Mouse (Mus musculus) hindbrain, embryonic 11.5 days (tissue): ENCODE data around the gene Stxbp4. TPM values are rescaled to one million over a fixed set of nuclear protein-coding genes. Genes with fewer than 3 reads are reported as not detected.

Experiments
- ATAC-seq: fragments of 200-750 bp; cut with Nextera tagmentation; 2 replicates; pipeline ENCODE4 v1.8.0; 2017; ENCODE audit warnings: mild to moderate bottlenecking, moderate TSS enrichment, moderate library complexity; ENCODE audit not compliant: low FRiP score
- DNase-seq: peaks from one replicate; pipeline ENCODE4 v3.0.0-alpha.2; 2015; ENCODE audit warnings: low spot score
- H3K27ac ChIP-seq: fragments of 300-500 bp; sonication (generic); 2 replicates; pipeline ENCODE4 v1.5.1; 2014; ENCODE audit warnings: mild to moderate bottlenecking, low read depth, low read length
- H3K27me3 ChIP-seq: fragments of 300-500 bp; sonication (generic); 2 replicates; pipeline ENCODE4 v1.6.1; 2014; ENCODE audit warnings: mild to moderate bottlenecking, low read length, moderate library complexity, mixed read lengths; ENCODE audit not compliant: control insufficient read depth, insufficient read depth
- H3K36me3 ChIP-seq: fragments of 300-500 bp; sonication (generic); 2 replicates; pipeline ENCODE4 v1.6.1; 2014; ENCODE audit warnings: mild to moderate bottlenecking, low read length, moderate library complexity, mixed read lengths; ENCODE audit not compliant: control insufficient read depth, insufficient read depth
- H3K4me1 ChIP-seq: fragments of 300-500 bp; sonication (generic); replicated peaks from 2 replicates; pipeline ENCODE4 v1.6.1; 2014; ENCODE audit warnings: low read length, mixed read lengths; ENCODE audit not compliant: control insufficient read depth, insufficient read depth
- H3K4me2 ChIP-seq: fragments of 300-500 bp; sonication (generic); replicated peaks from 2 replicates; pipeline ENCODE4 v1.6.1; 2014; ENCODE audit warnings: mild to moderate bottlenecking, low read depth, low read length
- H3K4me3 ChIP-seq: fragments of 300-500 bp; sonication (generic); 2 replicates; pipeline ENCODE4 v1.5.1; 2014; ENCODE audit warnings: low read depth, low read length
- H3K9ac ChIP-seq: fragments of 300-500 bp; sonication (generic); 2 replicates; pipeline ENCODE4 v1.6.1; 2014; ENCODE audit warnings: low read depth, low read length
- H3K9me3 ChIP-seq: fragments of 300-500 bp; sonication (generic); 2 replicates; pipeline ENCODE4 v1.6.1; 2016; ENCODE audit warnings: low read length; ENCODE audit not compliant: control insufficient read depth
- WGBS: fragments of 180-500 bp; shearing (Covaris S2); extraction: QIAGEN DNeasy Blood & Tissue Kit; methylation state at CpG from one replicate; pipeline ENCODE4 v1.1.7; 2014; 5-methylcytosine and 5-hydroxymethylcytosine counted together
- polyA plus RNA-seq: library from polyadenylated mRNA; unstranded; fragments of >200 nt; fragmentation: Nextera tagmentation; extraction: Ambion mirVana; gene quantifications from 2 replicates; pipeline ENCODE4 v1.2.1, GENCODE M21; 2014

Stxbp4 gene
- polyA plus RNA-seq, 1 experiment from 2014 or later, result 43.5 TPM

GRCm38 (mm10) chr11:90440851-90441250 is 197.0 kb downstream of the Stxbp4 start:
- 81% methylated on average over 3 of the region's 3 CpGs for WGBS
- H3K36me3 ChIP-seq, result no peaks in the 10 kb centered on the region
- H3K4me3 ChIP-seq, result no peak overlapping the region
- no peaks in the 10 kb centered on the region for H3K27me3 ChIP-seq
- no peak for DNase-seq
- no peaks in the 10 kb centered on the region for H3K4me1 ChIP-seq
- H3K27ac ChIP-seq, result no peak overlapping the region
- no peak for ATAC-seq
- H3K9ac ChIP-seq, result no peak overlapping the region
- no peaks in the 10 kb centered on the region for H3K9me3 ChIP-seq
- H3K4me2 ChIP-seq, result no peak overlapping the region

GRCm38 (mm10) chr11:90438768-90439167 is 199.1 kb downstream of the Stxbp4 start:
- WGBS, result 84% methylated on average over 5 of the region's 5 CpGs
- no peak overlapping the region for H3K4me2 ChIP-seq
- no peaks in the 10 kb centered on the region for H3K36me3 ChIP-seq
- no peaks in the 10 kb centered on the region for H3K4me1 ChIP-seq
- no peak for ATAC-seq
- no peaks in the 10 kb centered on the region for H3K27me3 ChIP-seq
- no peak overlapping the region for H3K4me3 ChIP-seq
- DNase-seq, result no peak
- H3K9me3 ChIP-seq, result no peaks in the 10 kb centered on the region
- H3K27ac ChIP-seq, result no peak overlapping the region
- no peak overlapping the region for H3K9ac ChIP-seq

Other genes starting within 250 kb of the Stxbp4 start
- 1.2 and 1.4 TPM in 2 replicates for gene Hlf, start 247.2 kb downstream of the Stxbp4 start, polyA plus RNA-seq
- gene Cox11, start 89 bp upstream of the Stxbp4 start, polyA plus RNA-seq, result 26.1 and 26.7 TPM in 2 replicates
- gene Tom1l1, start 50.3 kb upstream of the Stxbp4 start, polyA plus RNA-seq, result 17.8 and 21.4 TPM in 2 replicates